Mouse (Mus musculus) 3T3-L1 (cell line): ENCODE results near the gene Klk9.

Source experiments
- DNase-seq: peaks from one replicate; pipeline ENCODE4 v3.0.0-alpha.2; 2015; ENCODE audit warnings: low read depth, low spot score

Gene Klk9

GRCm38 (mm10) chr7:43791591-43791990 is at the start of gene Klk9:
Klk9 (plus strand) TSS chr7:43791891.
- no peak for DNase-seq

GRCm38 (mm10) chr7:43747788-43748187 is 43.9 kb upstream of the Klk9 start:
- peak; percentile 16 for DNase-seq

GRCm38 (mm10) chr7:43752806-43753205 is 38.9 kb upstream of the Klk9 start:
- DNase-seq, result peak; percentile 17

- no peak for DNase-seq
These were observed 25.2 kb upstream of the Klk9 start for GRCm38 (mm10) chr7:43766484-43766883.

GRCm38 (mm10) chr7:43768597-43768996 is 23.1 kb upstream of the Klk9 start, which contains the start of gene Klk12:
Klk12 (plus strand) TSS chr7:43768897.
- no peak for DNase-seq

- DNase-seq, result no peak
These were observed 22.1 kb upstream of the Klk9 start for GRCm38 (mm10) chr7:43769636-43770035.

GRCm38 (mm10) chr7:43770701-43771100 is 21.0 kb upstream of the Klk9 start:
- DNase-seq, result no peak

GRCm38 (mm10) chr7:43771916-43772315 is 19.8 kb upstream of the Klk9 start:
- DNase-seq, result no peak

GRCm38 (mm10) chr7:43772901-43773300 is 18.8 kb upstream of the Klk9 start:
- no peak for DNase-seq

GRCm38 (mm10) chr7:43774364-43774763 is 17.3 kb upstream of the Klk9 start, which contains the start of gene Klk11:
Klk11 (plus strand) TSS chr7:43774604.
- DNase-seq, result no peak

- DNase-seq, result no peak
These were observed 16.9 kb upstream of the Klk9 start for GRCm38 (mm10) chr7:43774802-43775201.

- no peak for DNase-seq
These were observed 16.2 kb upstream of the Klk9 start for GRCm38 (mm10) chr7:43775311-43776057.

GRCm38 (mm10) chr7:43776506-43776905 is 15.2 kb upstream of the Klk9 start:
- DNase-seq, result no peak

GRCm38 (mm10) chr7:43777423-43777822 is 14.3 kb upstream of the Klk9 start:
- DNase-seq, result no peak

GRCm38 (mm10) chr7:43778176-43778970 is 13.3 kb upstream of the Klk9 start:
- no peak for DNase-seq

GRCm38 (mm10) chr7:43780241-43780640 is 11.4 kb upstream of the Klk9 start:
- peak; percentile 45 for DNase-seq

GRCm38 (mm10) chr7:43780746-43781145 is 10.9 kb upstream of the Klk9 start, which contains the start of gene Klk10:
Klk10 (plus strand) TSS chr7:43781035.
- DNase-seq, result peak; percentile 49

- DNase-seq, result no peak
These were observed 10.2 kb upstream of the Klk9 start for GRCm38 (mm10) chr7:43781541-43781940.

- DNase-seq, result no peak
These were observed 9.1 kb upstream of the Klk9 start for GRCm38 (mm10) chr7:43782275-43783265.

- peak; percentile 83 for DNase-seq
These were observed 6.4 kb upstream of the Klk9 start for GRCm38 (mm10) chr7:43785286-43785685.

- DNase-seq, result peak; percentile 84
These were observed 3.6 kb upstream of the Klk9 start for GRCm38 (mm10) chr7:43788096-43788495.
